Mouse (Mus musculus) erythroid progenitor cell, adult 5-6 weeks (primary cell): ENCODE data around the gene Zdhhc12. TPM values are rescaled to one million over a fixed set of nuclear protein-coding genes. Genes with fewer than 3 reads are reported as not detected.
A peak's percentile ranks its signal among the peaks of the same experiment; 100 is the strongest.
"Not testable (repeated sequence)": the region's sequence is repeated elsewhere in the genome, so short reads cannot be mapped to it uniquely, and the experiment has no call there.

Experiments
- ATAC-seq: replicated peaks from 2 replicates; pipeline ENCODE4 v1.8.0; 2016; ENCODE audit warnings: moderate number of reproducible peaks, mild to moderate bottlenecking, moderate TSS enrichment, inconsistent platforms; ENCODE audit not compliant: poor library complexity, low FRiP score, severe bottlenecking
- total RNA-seq, 2 experiments: library from RNA; stranded (forward) in 1 of 2; stranded (reverse) in 1 of 2; fragments of 150-400 nt in 1 of 2; fragments of 186-747, 209-891 nt in 1 of 2; gene quantifications; 2 replicates each; pipeline versions ENCODE4 v1.2.3 to v1.2.4; 2015 to 2017; ENCODE audit warnings: low replicate concordance in 2 of 2

Gene Zdhhc12
- total RNA-seq, 2 experiments from 2014 or later = 2.3 to 13.4 TPM

- ATAC-seq = 0 out of 2 replicates have a peak, but pooled peaks have one; percentile 6
These were observed 26.2 kb downstream of the Zdhhc12 start for GRCm38 (mm10) chr2:30067031-30067888.

- ATAC-seq = peak; percentile 82
These were observed 27.2 kb downstream of the Zdhhc12 start for GRCm38 (mm10) chr2:30066046-30066901.

GRCm38 (mm10) chr2:30064298-30064697 is 29.1 kb downstream of the Zdhhc12 start:
- no peak for ATAC-seq

- ATAC-seq = no peak
These were observed 29.7 kb downstream of the Zdhhc12 start for GRCm38 (mm10) chr2:30063791-30064190.

GRCm38 (mm10) chr2:30063235-30063634 is 30.2 kb downstream of the Zdhhc12 start:
- ATAC-seq = no peak

- ATAC-seq = peak; percentile 58
These were observed 31.0 kb downstream of the Zdhhc12 start for GRCm38 (mm10) chr2:30062249-30063093.

GRCm38 (mm10) chr2:30061215-30062166 is 32.0 kb downstream of the Zdhhc12 start:
- no peak for ATAC-seq

- ATAC-seq = no peak
These were observed 35.0 kb downstream of the Zdhhc12 start for GRCm38 (mm10) chr2:30058418-30058817.

GRCm38 (mm10) chr2:30057223-30057904 is 36.1 kb downstream of the Zdhhc12 start, which contains the start of gene Set:
Gene Set (plus strand): TSS chr2:30057378.
- ATAC-seq = peak; percentile 68

GRCm38 (mm10) chr2:30056736-30057135 is 36.7 kb downstream of the Zdhhc12 start:
- ATAC-seq = no peak

- ATAC-seq = not testable (repeated sequence)
These were observed 38.1 kb downstream of the Zdhhc12 start for GRCm38 (mm10) chr2:30055310-30055709.

GRCm38 (mm10) chr2:30051992-30052761 is 41.3 kb downstream of the Zdhhc12 start:
- no peak for ATAC-seq

- no peak for ATAC-seq
These were observed 43.6 kb downstream of the Zdhhc12 start for GRCm38 (mm10) chr2:30049831-30050230.

- peak; percentile 98 for ATAC-seq
These were observed 44.6 kb downstream of the Zdhhc12 start, which contains the start of gene Wdr34 for GRCm38 (mm10) chr2:30048699-30049388. Gene Wdr34 (minus strand): TSS chr2:30048881.

GRCm38 (mm10) chr2:30048101-30048501 is 45.3 kb downstream of the Zdhhc12 start:
- ATAC-seq = no peak

GRCm38 (mm10) chr2:30047127-30047526 is 46.3 kb downstream of the Zdhhc12 start:
- no peak for ATAC-seq

- ATAC-seq = no peak
These were observed 48.9 kb downstream of the Zdhhc12 start for GRCm38 (mm10) chr2:30044550-30044949.
